Mouse (Mus musculus) erythroblast, embryonic 14.5 days (primary cell): ENCODE data around the gene Gnb1.

Source experiments
- GATA1 ChIP-seq: IDR thresholded peaks from 2 replicates; pipeline ENCODE4 v1.6.1; 2012; ENCODE audit warnings: low read length, inconsistent platforms, mixed read lengths
- TAL1 ChIP-seq: IDR thresholded peaks from 3 replicates; pipeline ENCODE4 v1.6.1; 2012; ENCODE audit warnings: low read length, inconsistent platforms, mixed read lengths

GRCm38 (mm10) chr4:155591012-155591719, 100.0 kb downstream of the Gnb1 start:
- TF ChIP-seq TAL1 (no peak), GATA1 (no peak)
